Comparison of ENCODE assay signal across 32 mouse cellular contexts in the genomic region with DNA sequence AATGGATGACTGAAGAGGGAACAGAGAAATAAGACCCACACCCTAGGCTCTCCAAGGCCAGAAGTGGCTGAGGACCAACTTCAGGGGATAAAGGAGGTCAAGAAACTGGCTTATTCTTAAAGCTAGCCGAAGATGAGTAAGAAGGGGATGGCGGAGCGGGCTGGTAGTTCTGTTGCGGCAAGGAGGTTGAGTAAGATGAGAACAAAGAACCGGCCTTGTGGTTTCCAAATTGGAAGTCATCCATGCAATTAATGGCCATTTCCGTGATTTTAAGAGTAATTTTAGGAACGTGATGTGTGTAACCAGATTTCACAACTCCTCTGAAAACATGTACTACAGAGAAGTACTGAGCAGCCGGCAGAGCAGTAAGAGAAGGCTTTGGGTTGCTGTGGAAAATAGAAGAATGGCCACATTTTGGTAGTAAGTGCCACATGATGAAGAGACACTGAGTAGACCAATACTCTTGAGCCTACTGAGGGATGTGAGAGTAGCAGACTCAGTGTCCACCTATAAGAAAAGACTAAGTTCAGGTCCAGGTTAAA.
DNase-seq lines count a peak whose midpoint lies in the region; ATAC-seq and TF ChIP-seq lines count a peak whose summit lies in the region.
"Had no signal": no experiment of that assay in that cellular context is flagged by ENCODE, and none has a peak within 500 bp of the region (broad histone marks: within the 10 kb centered on the region; RNA-seq: fewer than 3 reads in every experiment).

No protein-coding gene starts in this region.

- H3K9me3 ChIP-seq in liver, postnatal 0 days (ENCODE audit: low read length): no peaks in the 10 kb centered on the region
- H3K9me3 ChIP-seq in CH12.LX (replicated peaks; ENCODE audit: low read length): no peaks in the 10 kb centered on the region
- H3K9me3 ChIP-seq: embryonic facial prominence, embryonic 15.5 days; hindbrain, embryonic 13.5 days; limb, embryonic 13.5 days; liver, embryonic 12.5 days; neural tube, embryonic 13.5 days had no signal

- DNase-seq in liver, adult 2 months (ENCODE audit: extremely low read depth, low read depth, low spot score): peak; percentile 6
- DNase-seq in liver, postnatal 0 days: no peak
- DNase-seq in CH12.LX (ENCODE audit: extremely low read depth): no peak
- peak; percentile 67 for DNase-seq in fat pad, adult 2 months (ENCODE audit: extremely low read depth, low read depth, low spot score)
- DNase-seq in left cerebral cortex, postnatal 4 days: no peak
- DNase-seq in natural killer cell, adult 2 months (ENCODE audit: low spot score in 2 of 2): no peak
- no peak for DNase-seq in left cerebral cortex, postnatal 36 days (ENCODE audit: low spot score in 2 of 2)
- DNase-seq: adrenal gland, adult 8-10 months; cerebellum, adult 9-10 months; gastrocnemius, postnatal 10 days; heart, adult 11 months; heart, postnatal 4 days; kidney, adult 9 months; kidney, postnatal 10 days; layer of hippocampus, postnatal 36 days; lung, adult 18-20 months; midbrain, embryonic 14.5 days; right cerebral cortex, postnatal 4 days; thymus, adult 2 months; thymus, postnatal 36 days had no signal

- 90% methylated on average over 8 of the region's 8 CpGs for WGBS in liver, adult 2 months
- WGBS in liver, postnatal 0 days (ENCODE audit: insufficient replicate concordance): 76% methylated on average over 8 of the region's 8 CpGs

- no peaks in the 10 kb centered on the region for H3K27me3 ChIP-seq in liver, adult 2 months (ENCODE audit: control insufficient read depth, insufficient read depth, low read length)
- H3K27me3 ChIP-seq in liver, postnatal 0 days (ENCODE audit: insufficient read depth, low read length): no peaks in the 10 kb centered on the region
- H3K27me3 ChIP-seq in CH12.LX (replicated peaks): no peaks in the 10 kb centered on the region
- H3K27me3 ChIP-seq: embryonic facial prominence, embryonic 15.5 days; hindbrain, embryonic 13.5 days; limb, embryonic 13.5 days; liver, embryonic 12.5 days; neural tube, embryonic 13.5 days had no signal

- no peak overlapping the region for H3K9ac ChIP-seq in liver, adult 2 months (ENCODE audit: low read depth, low read length)
- H3K9ac ChIP-seq in liver, postnatal 0 days (replicated peaks): no peak overlapping the region
- no peak overlapping the region for H3K9ac ChIP-seq in CH12.LX (ENCODE audit: insufficient read depth, low read depth)
- H3K9ac ChIP-seq: embryonic facial prominence, embryonic 15.5 days; hindbrain, embryonic 13.5 days; limb, embryonic 13.5 days; liver, embryonic 12.5 days; neural tube, embryonic 13.5 days had no signal

- H3K36me3 ChIP-seq in liver, adult 2 months (ENCODE audit: control insufficient read depth, insufficient read depth, low read length): no peaks in the 10 kb centered on the region
- H3K36me3 ChIP-seq in liver, postnatal 0 days (replicated peaks; ENCODE audit: insufficient read depth, low read length): no peaks in the 10 kb centered on the region
- H3K36me3 ChIP-seq in CH12.LX (replicated peaks in 1 of 2; ENCODE audit: control insufficient read depth in 1 of 2, insufficient read depth in 1 of 2, low read length in 1 of 2): no peaks in the 10 kb centered on the region
- H3K36me3 ChIP-seq: embryonic facial prominence, embryonic 15.5 days; hindbrain, embryonic 13.5 days; limb, embryonic 13.5 days; liver, embryonic 12.5 days; neural tube, embryonic 13.5 days had no signal

- no peak overlapping the region for H3K4me3 ChIP-seq in liver, adult 2 months (ENCODE audit: insufficient read depth, low read depth, low read length)
- no peak overlapping the region for H3K4me3 ChIP-seq in liver, postnatal 0 days (ENCODE audit: low read depth, low read length)
- no peak overlapping the region for H3K4me3 ChIP-seq in CH12.LX (replicated peaks in 1 of 3; ENCODE audit: low read depth in 2 of 3, low read length in 2 of 3, poor library complexity in 1 of 3)
- H3K4me3 ChIP-seq: embryonic facial prominence, embryonic 15.5 days; hindbrain, embryonic 13.5 days; limb, embryonic 13.5 days; liver, embryonic 12.5 days; myocyte; neural tube, embryonic 13.5 days had no signal

- H3K4me1 ChIP-seq in liver, adult 2 months (ENCODE audit: control insufficient read depth, insufficient read depth, low read length): no peaks in the 10 kb centered on the region
- no peaks in the 10 kb centered on the region for H3K4me1 ChIP-seq in liver, postnatal 0 days (ENCODE audit: insufficient read depth)
- no peaks in the 10 kb centered on the region; a peak in 1 of 4 replicates for H3K4me1 ChIP-seq in CH12.LX (ENCODE audit: control insufficient read depth in 1 of 2, insufficient read depth in 2 of 2)
- H3K4me1 ChIP-seq: embryonic facial prominence, embryonic 15.5 days; hindbrain, embryonic 13.5 days; limb, embryonic 13.5 days; neural tube, embryonic 13.5 days had no signal

- H3K27ac ChIP-seq in liver, adult 2 months (replicated peaks; ENCODE audit: insufficient read depth, low read depth, low read length): no peak overlapping the region
- no peak overlapping the region for H3K27ac ChIP-seq in liver, postnatal 0 days (ENCODE audit: low read depth)
- no peak overlapping the region for H3K27ac ChIP-seq in CH12.LX (ENCODE audit: insufficient read depth, low read depth)
- H3K27ac ChIP-seq: embryonic facial prominence, embryonic 15.5 days; hindbrain, embryonic 13.5 days; limb, embryonic 13.5 days; liver, embryonic 12.5 days; neural tube, embryonic 13.5 days had no signal

- no peak for TF ChIP-seq CTCF in liver, adult 2 months (IDR thresholded peaks at IDR 0.05; ENCODE audit: low read depth, low read length)
- TF ChIP-seq CTCF in liver, postnatal 0 days (IDR thresholded peaks at IDR 0.05; ENCODE audit: low read depth): no peak
- no peak for TF ChIP-seq CTCF in CH12.LX (conservative IDR thresholded peaks at IDR 0.05 in 1 of 2, IDR thresholded peaks at IDR 0.05 in 1 of 2; ENCODE audit: low read depth in 2 of 2, low read length in 2 of 2)

- in situ Hi-C loops in CH12.LX (cut with MboI; ENCODE audit: low pct_ligation_motif_present, low pct_unique_long_range_greater_than_20kb, low sequenced_read_pairs): no loop called here

- ATAC-seq in liver, postnatal 0 days: no peak
- ATAC-seq in megakaryocyte progenitor cell, adult 5-6 weeks (replicated peaks; ENCODE audit: poor library complexity): peak; percentile 92
- ATAC-seq: activated CD4-positive, CD25-positive, alpha-beta regulatory T cell, adult 4 months; CD4-positive, CD25-positive, alpha-beta regulatory T cell, adult 4 months; forebrain, embryonic 16.5 days; intestine, postnatal 0 days; liver, embryonic 12.5 days had no signal

- dilution Hi-C loops in CH12.LX (cut with MboI; ENCODE audit: extremely low pct_ligation_motif_present, extremely low pct_unique_long_range_greater_than_20kb, low sequenced_read_pairs): no loop called here

- intact Hi-C loops in left cerebral cortex, postnatal 4 days (cut with DNase I): no loop called here
- intact Hi-C loops in left cerebral cortex, postnatal 36 days (cut with DNase I): loop anchor here (10.0 kb wide), 1 partner anchor 66 kb away; no protein-coding TSS in a partner anchor

- no peak for TF ChIP-seq RAD21 in CH12.LX (IDR thresholded peaks at IDR 0.05; ENCODE audit: low read depth, low read length)

- no peak overlapping the region for H3K4me2 ChIP-seq in liver, postnatal 0 days (ENCODE audit: low read depth, low read length)
- H3K4me2 ChIP-seq in CH12.LX (ENCODE audit: insufficient read depth, low read depth, poor library complexity, severe bottlenecking): peak overlapping the region; percentile 74
- H3K4me2 ChIP-seq: embryonic facial prominence, embryonic 15.5 days; heart, embryonic 11.5 days; hindbrain, embryonic 13.5 days; limb, embryonic 13.5 days; liver, embryonic 12.5 days; neural tube, embryonic 13.5 days had no signal

- TF ChIP-seq EP300 in liver, postnatal 0 days (IDR thresholded peaks at IDR 0.05; ENCODE audit: low read depth): no peak
- TF ChIP-seq EP300 in CH12.LX (IDR thresholded peaks at IDR 0.05; ENCODE audit: low read length): peak; percentile 35; the same call in 1 of the 2 replicates

- H3K79me2 ChIP-seq in liver, adult 2 months (ENCODE audit: control insufficient read depth, insufficient read depth, low read length): no peaks in the 10 kb centered on the region
- H3K79me2 ChIP-seq in CH12.LX (replicated peaks; ENCODE audit: control insufficient read depth, extremely low read depth, insufficient read depth, poor library complexity, severe bottlenecking): no peaks in the 10 kb centered on the region

- no peak for TF ChIP-seq POLR2A in liver, adult 2 months (IDR thresholded peaks at IDR 0.05; ENCODE audit: extremely low read depth, insufficient read depth, low read length)
- TF ChIP-seq POLR2A in CH12.LX (IDR thresholded peaks at IDR 0.05; ENCODE audit: low read depth, low read length): no peak

TF ChIP-seq in CH12.LX, 34 proteins besides CTCF, POLR2A, EP300 and RAD21:
- TF ChIP-seq PAX5 (IDR thresholded peaks at IDR 0.05; ENCODE audit: low read length) (no peak), IRF4 (IDR thresholded peaks at IDR 0.05; ENCODE audit: low read depth, low read length) (peak; percentile 60; the same call in 1 of the 2 replicates), MAZ (IDR thresholded peaks at IDR 0.05; ENCODE audit: low read depth, low read length) (no peak), SMC3 (IDR thresholded peaks at IDR 0.05; ENCODE audit: low read depth, low read length) (no peak), USF1 (IDR thresholded peaks at IDR 0.05; ENCODE audit: low read depth, low read length) (no peak), BHLHE40 (IDR thresholded peaks at IDR 0.05; ENCODE audit: low read depth, low read length) (peak; percentile 76), MEF2A (IDR thresholded peaks at IDR 0.05; ENCODE audit: borderline replicate concordance, low read depth, low read length) (0 out of 2 replicates have a peak, but pooled peaks have one; percentile 32), JUN (IDR thresholded peaks at IDR 0.05; ENCODE audit: insufficient read depth, low read depth, low read length) (peak; percentile 37; the same call in 1 of the 2 replicates), MAFK (IDR thresholded peaks at IDR 0.05; ENCODE audit: insufficient replicate concordance, low read length) (peak; percentile 65), E2F4 (IDR thresholded peaks at IDR 0.05; ENCODE audit: insufficient replicate concordance, low read depth, low read length) (no peak)

Comparison
In these comparisons a context has a peak if more than half of its experiments do, and no peak if none do; other contexts are left out.
1. DNase-seq: peak in liver, adult 2 months (single experiment) and fat pad, adult 2 months (single experiment); none in liver, postnatal 0 days (single experiment), CH12.LX (single experiment), left cerebral cortex, postnatal 4 days (single experiment), natural killer cell, adult 2 months (0 of 2) and left cerebral cortex, postnatal 36 days (0 of 2).